Mouse (Mus musculus): ENCODE data around the gene Ncam1. TPM values are rescaled to one million over a fixed set of nuclear protein-coding genes. Genes with fewer than 3 reads are reported as not detected.

Ncam1 gene
- polyA plus RNA-seq, 1 experiment from 2014 or later, result 5.8 TPM

GRCm38 (mm10) chr9:49755214-49755613 is 43.5 kb downstream of the Ncam1 start:
- no peak for DNase-seq (ENCODE audit: low spot score)

- no peak for DNase-seq (ENCODE audit: low spot score)
Measured at GRCm38 (mm10) chr9:49751466-49751865, 47.3 kb downstream of the Ncam1 start.

DNA sequence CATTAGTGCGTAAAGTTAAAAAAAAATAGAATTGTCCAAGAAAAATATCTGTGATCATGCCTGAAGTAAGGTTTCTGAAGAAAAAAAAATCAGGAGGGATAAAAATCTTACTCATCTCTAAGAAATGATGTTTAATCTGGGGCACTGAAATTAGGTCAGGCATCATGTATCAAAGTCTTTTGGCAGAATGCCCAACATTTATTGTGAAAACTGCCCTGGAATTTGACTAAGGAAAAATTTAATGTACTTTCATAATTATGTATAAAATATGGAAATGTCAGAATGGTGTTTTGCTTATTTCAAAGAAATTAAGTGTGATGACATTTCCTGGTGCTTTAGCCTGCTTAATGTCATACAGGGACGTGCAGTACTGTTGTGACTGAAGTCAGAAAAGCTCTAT is 52.5 kb downstream of the Ncam1 start:
- no peak for DNase-seq (ENCODE audit: low spot score)

GRCm38 (mm10) chr9:49745696-49746095 is 53.0 kb downstream of the Ncam1 start:
- DNase-seq (ENCODE audit: low spot score), result no peak

- no peak for DNase-seq (ENCODE audit: low spot score)
Measured at GRCm38 (mm10) chr9:49744286-49744685, 54.4 kb downstream of the Ncam1 start.

- DNase-seq (ENCODE audit: low spot score), result no peak
Measured at GRCm38 (mm10) chr9:49739935-49740334, 58.8 kb downstream of the Ncam1 start.

- DNase-seq (ENCODE audit: low spot score), result no peak
Measured at GRCm38 (mm10) chr9:49738546-49738945, 60.2 kb downstream of the Ncam1 start.

- no peak for DNase-seq (ENCODE audit: low spot score)
Measured at GRCm38 (mm10) chr9:49737166-49737565, 61.6 kb downstream of the Ncam1 start.

- no peak for DNase-seq (ENCODE audit: low spot score)
Measured at GRCm38 (mm10) chr9:49734348-49735007, 64.2 kb downstream of the Ncam1 start.

- DNase-seq (ENCODE audit: low spot score), result no peak
Measured at GRCm38 (mm10) chr9:49733726-49734125, 65.0 kb downstream of the Ncam1 start.

GRCm38 (mm10) chr9:49729479-49729878 is 69.2 kb downstream of the Ncam1 start:
- no peak for DNase-seq (ENCODE audit: low spot score)

DNA sequence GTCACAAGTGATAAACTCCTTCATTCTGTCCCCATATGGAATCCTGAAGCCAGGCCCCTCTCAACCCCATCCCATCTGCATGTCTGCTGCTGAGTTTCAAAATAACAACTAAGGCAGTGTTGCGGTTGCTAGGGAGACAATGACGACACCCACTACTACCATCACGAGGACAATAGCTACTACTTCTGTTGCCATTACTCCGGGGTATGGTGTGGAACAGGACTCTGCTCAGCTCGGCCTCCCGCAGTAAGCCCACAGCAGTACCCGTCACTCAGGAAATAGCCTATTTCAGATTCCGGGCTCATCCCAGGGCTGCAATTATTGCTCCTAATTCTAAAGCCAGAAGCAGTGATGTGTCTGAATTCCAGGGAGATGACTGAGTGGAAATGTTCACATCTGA is 70.5 kb downstream of the Ncam1 start:
- no peak for DNase-seq (ENCODE audit: low spot score)

DNA sequence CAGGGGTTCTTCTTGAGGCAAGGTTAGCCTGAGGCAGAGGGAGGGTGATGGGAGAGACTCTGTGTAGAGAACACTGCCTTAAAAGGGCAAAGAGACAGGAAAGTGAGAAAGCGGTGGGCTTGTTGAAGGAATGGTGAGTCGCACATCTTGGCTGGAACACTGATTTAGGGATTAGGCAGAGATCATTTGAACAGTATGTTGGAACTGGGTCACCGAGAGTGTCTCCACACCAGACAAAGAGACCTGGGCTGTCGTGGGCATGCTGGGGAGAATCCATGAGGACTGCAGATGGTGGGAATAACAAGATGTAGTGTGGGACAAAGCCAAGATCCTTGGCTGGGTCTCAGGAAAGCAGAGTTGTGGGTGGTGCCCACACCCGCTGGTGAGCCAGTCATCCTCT is 76.0 kb downstream of the Ncam1 start:
- DNase-seq (ENCODE audit: low spot score), result no peak

DNA sequence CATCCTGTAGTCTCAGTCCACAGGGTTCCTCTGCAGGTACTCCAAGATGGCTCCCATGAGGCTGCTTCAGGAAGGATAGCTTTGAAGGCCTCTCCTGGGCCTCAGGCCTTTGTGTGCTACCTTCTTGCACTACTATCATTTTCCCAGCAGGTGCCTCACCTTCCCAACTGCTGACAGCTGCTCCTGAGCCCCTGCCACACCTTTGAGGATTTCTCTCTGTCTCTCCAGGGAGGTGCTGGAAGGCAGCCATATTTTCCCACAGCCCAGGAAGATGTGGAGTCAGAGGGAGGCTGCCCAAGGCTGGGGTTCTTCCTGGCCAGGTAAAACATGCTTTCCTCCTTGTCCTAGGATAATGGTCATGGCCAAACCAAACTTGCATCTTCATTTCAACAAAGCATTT is 83.6 kb downstream of the Ncam1 start:
- DNase-seq (ENCODE audit: low spot score), result no peak

DNA sequence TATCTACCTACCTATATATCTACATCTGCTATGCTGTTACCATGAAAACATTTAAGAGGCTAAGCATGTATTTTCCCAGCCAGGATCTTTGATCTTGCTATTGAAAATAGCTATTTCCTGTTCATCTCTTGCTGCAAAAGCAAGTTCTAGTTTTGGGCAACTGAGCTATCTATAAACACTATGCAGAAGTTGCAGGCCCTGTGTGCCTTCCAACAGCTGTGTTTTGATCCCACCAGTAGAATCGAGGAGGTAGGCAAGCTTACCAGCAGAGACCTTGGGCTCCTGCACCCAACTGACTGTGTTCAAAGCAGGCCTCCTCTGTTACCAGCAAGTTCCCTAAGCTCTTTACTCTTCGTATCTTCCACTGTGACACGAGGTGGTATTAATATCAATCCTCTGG is 84.6 kb downstream of the Ncam1 start:
- DNase-seq (ENCODE audit: low spot score), result no peak

GRCm38 (mm10) chr9:49707646-49708045 is 91.1 kb downstream of the Ncam1 start:
- DNase-seq (ENCODE audit: low spot score), result no peak

GRCm38 (mm10) chr9:49704196-49704967 is 94.3 kb downstream of the Ncam1 start:
- DNase-seq (ENCODE audit: low spot score), result no peak

DNA sequence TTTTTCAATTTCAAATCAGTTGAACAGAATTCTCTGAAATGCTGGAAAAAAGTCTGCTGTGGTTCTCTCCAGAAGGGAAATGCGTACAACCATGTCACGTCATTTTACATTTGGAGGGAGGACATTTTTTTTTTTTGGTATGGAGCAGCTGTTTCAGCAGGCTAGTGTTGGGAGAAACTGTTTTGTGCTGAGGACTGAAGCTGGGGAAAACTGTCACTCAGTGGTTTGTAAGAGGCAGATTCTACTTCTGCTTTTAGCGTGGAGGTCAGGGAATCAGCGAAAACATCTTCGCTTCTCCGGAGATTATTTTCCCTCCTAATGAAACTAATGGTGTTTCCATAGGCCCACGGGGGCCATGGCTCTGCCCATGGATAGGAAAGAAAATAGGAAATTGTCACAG is 103.4 kb downstream of the Ncam1 start:
- DNase-seq (ENCODE audit: low spot score), result no peak

DNA sequence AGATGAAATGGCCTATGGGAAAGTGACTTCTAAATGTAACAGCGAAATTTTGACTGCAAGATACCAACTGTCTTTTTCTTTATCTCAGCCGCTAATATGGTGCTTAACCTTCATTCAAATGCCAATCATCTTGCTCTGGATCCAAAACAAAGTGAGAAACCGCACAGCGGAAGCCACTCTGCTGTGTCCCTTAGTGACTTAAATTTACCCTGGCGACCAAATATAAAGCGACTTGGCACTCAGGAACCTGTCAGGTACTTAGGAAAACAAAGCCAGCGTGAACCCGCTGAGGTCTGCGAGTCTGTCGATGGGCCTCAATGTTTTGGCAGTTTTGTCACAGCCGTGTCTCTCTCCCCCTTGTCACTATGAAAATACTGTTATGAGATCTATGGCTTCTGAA is 105.9 kb downstream of the Ncam1 start:
- DNase-seq (ENCODE audit: low spot score), result no peak

DNA sequence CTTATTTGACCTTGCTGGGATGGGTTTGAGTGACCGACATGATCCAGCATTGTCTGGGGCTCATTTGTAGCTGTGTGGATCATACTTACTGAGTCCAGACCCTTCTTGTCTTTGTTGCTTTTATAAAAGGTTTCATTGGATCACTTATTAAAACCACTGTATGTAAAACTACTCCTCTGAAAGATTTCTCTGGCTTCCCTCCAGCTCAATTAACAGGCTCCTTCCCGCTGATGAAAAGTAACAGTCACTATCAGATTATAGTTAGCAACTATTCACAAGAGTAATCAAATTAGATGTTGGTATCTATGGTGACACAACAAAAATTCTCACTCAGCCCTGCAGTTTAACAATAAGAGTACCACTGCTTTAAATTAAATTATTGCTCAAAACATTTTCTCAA is 107.4 kb downstream of the Ncam1 start:
- DNase-seq (ENCODE audit: low spot score), result no peak

DNA sequence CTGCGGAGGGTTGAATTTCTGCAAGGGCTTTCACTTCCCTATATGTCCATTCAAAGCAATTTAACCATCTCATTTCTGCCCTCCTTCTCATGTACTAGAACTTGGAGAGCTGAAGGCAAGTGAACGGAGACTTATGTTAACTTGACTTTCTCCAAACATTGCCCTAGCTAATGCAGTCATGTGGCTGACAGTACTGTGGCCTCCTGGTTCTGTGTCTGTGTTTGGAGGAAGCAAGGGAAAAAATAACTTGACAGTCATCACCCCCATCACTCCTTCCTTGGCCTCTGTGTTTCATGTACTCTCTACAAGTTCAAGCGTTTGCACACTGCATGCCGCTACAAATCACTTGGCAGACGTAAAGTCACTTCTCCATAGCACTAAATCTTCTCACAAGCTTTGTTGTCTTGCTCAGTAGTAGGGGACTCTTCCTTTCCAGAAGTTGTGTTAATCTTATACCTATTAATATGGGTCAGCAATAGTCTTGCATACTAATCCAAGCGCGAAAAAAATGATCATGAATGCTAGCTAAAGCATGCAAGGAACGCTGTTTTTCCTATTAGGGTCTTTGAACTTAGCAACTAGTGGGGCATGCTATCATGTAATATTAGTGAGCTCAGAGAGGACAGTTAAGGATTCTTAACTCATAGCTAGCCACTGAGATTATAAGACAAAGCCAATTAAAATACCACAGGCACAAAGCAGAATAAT is 115.0 kb downstream of the Ncam1 start:
- no peak for DNase-seq (ENCODE audit: low spot score)

DNA sequence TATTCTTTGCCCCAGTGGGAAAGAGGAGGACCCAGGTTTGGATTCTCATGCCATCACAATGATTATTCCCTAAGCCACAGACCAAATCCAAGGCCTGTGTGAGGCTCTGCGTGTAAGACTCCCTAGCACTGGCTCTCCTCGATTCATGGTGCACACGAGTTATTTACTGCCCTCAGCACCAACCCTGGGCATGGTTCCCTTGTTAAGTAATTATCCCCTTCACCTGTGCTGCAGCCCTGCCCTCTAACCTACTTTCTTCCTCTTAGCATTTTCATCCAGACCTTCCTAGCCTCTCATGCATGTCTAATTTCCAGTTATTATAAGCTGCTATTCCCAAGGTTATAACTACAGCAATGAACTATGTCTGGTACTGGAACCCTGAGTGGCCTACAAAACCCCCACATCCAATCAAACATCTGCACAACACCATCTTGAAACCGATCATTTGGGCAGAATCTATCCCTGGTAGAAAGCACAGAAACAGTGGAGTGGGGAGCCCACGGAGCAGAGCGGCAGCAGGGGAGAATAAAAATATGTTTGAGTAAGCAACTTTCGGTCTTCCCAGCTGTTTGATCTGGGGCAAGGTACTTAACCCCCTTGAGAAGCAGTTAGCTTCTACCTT is 116.8 kb downstream of the Ncam1 start:
- DNase-seq (ENCODE audit: low spot score), result no peak

All from thymus, postnatal 0 days (tissue).